Mouse (Mus musculus) megakaryocyte, embryonic 14.5 days (primary cell): Measurements from ENCODE around the gene Ccdc34.

ENCODE experiments used
- FLI1 ChIP-seq: IDR thresholded peaks from 2 replicates; pipeline ENCODE4 v1.6.1; 2012; ENCODE audit warnings: low read length, inconsistent platforms, mixed read lengths
- GATA1 ChIP-seq: IDR thresholded peaks from 3 replicates; pipeline ENCODE4 v1.6.1; 2012; ENCODE audit warnings: mixed read lengths, low read length, inconsistent platforms, borderline replicate concordance

GRCm38 (mm10) chr2:110129396-110129795 is 111.8 kb downstream of the Ccdc34 start:
- no peak for TF ChIP-seq GATA1
- no peak for TF ChIP-seq FLI1
